Mouse (Mus musculus) NIH3T3 (cell line): Measurements from ENCODE around the gene Slc20a1.

Experiments
- DNase-seq: peaks from one replicate; pipeline ENCODE4 v3.0.0-alpha.2; 2012; ENCODE audit warnings: low read depth

Slc20a1 gene

GRCm38 (mm10) chr2:129253631-129253970 is 55.0 kb downstream of the Slc20a1 start:
- DNase-seq, result no peak

DNA sequence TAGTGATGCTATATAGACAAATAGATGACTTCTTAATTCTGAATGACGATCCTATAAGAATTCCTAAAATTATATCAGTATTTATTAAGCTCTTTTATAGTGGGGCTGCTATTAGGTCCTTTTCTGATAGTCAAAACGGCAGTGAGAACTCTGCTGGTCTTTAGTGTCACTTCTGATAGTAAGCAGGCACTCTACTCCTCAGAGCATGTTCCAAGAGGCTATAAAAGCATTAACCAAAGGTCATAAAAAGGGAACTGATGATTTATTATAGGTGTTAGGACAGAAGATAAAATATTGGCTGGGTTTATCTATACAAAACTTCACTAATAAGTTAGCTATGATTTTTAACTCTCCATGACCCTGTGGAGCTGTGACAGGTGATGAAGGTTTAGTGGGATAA is 55.5 kb downstream of the Slc20a1 start:
- DNase-seq, result no peak

DNA sequence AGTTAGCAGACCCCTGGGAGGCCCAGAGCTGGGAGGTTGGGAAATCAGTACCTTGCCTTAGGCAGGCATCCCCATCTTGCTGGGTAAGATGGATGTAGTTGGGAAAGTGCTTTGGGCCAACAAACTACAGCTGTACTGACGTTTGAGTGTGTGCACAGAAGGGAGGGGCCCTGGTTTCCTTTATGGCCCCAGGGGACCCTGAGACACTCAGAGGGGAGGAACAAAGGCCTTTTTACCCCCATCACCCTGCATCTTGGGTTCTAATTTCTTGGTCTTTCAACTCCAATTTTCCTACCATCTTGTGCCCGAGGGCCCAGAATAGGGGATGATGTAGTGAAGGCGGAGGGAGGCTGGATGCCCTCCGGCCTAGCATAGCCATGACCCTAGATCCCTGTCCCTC is 57.4 kb downstream of the Slc20a1 start:
- no peak for DNase-seq

DNA sequence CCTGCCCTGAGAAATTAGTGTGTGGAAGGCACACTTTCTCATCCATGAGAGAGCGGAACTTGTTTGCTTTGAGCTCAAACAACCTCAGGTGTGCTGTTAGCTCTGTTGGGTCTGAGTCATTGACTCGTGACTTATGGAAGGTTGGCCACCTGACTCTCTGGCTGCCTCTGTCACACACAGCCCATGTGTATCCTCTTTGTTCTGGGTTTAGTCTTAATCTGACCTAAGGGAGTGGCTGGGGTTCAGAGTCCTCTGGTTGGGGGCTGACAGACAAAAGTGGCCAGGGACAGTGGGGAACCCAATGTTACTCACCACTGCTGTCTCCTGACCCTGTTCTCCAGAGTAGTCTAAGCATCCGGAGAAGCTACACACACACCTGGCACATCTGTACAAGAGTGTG is 59.5 kb downstream of the Slc20a1 start:
- no peak for DNase-seq

DNA sequence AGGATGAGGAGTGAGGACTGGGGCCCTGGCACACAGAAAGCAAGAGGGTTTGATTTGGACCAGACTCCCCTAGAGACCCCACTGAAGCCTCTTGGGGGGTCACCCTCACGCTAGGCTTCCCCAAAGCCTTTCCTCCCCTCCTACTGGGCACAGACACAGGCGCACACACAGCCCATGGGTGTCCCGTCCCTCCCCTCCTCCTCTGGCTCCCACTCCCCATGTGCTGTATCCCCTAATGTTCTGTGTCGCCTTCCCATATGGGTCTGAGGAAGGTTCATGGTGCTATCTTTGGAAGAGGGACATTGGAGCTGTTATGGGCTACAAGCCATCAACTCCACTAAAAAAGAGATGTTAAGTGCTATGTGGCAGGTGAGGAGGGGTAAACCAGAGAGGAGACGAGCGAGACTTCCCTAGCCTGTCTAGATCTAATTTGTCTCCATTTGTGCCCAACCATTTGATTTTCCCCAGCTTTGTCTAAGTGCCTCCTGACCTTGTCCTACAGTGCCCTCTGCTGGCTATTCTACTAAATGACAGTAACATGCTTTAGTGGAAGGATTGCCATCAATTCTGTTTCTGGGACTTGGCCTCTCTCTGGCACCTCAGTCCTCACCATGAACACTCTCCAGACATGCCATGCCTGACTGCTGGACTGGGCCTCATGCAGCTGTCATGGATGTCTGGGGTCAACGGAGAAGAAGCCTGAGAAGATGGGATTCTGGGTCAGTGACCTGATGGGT is 60.1 kb downstream of the Slc20a1 start:
- DNase-seq, result peak; percentile 91

DNA sequence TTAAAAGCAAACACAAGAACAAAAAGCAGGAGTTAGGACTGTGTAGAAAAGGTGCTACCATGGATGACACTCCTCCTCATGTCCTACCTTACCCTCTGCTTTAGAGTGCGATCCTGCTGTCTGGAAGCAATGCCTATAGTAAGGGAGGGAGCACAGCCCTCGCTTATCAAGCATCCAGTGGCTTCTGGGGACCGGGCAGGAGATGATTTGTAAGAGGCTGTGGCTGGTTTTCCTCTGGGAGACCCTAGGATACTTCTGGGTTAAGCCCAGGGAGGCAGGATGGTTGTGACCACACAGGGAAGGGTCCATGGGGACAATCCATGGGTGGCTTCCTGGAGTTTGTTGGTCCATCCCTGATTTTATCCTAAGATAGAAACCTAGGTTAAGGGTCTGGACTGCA is 62.1 kb downstream of the Slc20a1 start:
- DNase-seq, result no peak
